Mouse (Mus musculus) cerebellum, adult 11-12 months (tissue): ENCODE measurements around the gene 1700019D03Rik.

Experiments
- DNase-seq: peaks from one replicate; pipeline ENCODE4 v3.0.0; 2022

1700019D03Rik gene

GRCm38 (mm10) chr1:53020079-53020478 is at the start of gene 1700019D03Rik:
1700019D03Rik (minus strand) TSS chr1:53020179.
- no peak for DNase-seq

DNA sequence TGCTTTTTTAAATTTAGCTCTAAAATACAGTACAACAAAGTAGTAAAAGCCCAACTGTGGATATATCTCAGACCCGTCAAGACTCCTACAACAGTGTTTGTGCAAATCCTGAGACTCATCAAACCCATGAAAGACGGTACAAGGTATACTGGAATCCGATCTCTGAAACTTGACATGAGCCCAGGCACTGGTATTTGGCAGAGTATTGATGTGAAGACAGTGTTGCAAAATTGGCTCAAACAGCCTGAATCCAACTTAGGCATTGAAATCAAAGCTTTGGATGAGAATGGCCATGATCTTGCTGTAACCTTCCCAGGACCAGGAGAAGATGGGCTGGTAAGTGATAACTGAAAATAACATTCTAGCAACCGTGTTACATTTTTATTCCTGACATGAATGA is 43.9 kb upstream of the 1700019D03Rik start:
- no peak for DNase-seq

DNA sequence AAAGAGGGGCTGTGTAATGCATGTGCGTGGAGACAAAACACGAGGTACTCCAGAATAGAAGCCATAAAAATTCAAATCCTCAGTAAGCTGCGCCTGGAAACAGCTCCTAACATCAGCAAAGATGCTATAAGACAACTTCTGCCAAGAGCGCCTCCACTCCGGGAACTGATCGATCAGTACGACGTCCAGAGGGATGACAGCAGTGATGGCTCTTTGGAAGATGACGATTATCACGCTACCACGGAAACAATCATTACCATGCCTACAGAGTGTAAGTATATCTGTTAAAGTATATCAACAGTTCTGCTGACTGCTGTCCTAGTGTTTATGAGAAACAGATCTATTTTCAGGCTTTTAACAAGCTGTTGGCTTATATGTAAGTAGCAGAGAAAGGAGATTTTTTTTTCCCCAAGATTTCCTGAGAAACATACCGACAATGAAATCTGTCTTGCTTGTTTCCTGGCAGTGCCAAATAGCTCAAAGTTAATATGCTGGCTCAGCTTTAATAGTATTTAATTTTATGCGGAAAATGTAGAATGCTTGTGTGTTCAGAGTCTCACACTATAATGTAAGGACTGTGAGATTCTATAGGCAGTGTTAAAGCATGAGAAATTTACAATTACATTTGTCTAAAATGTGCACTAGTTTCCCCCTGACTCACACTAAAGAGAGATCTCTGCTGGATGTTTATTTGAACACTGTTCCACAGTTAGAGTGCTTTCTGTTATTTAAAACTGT is 42.1 kb upstream of the 1700019D03Rik start:
- DNase-seq: no peak

- no peak for DNase-seq
These were observed 41.4 kb upstream of the 1700019D03Rik start, which contains the start of gene Mstn for GRCm38 (mm10) chr1:53061340-53061739. Mstn (plus strand) TSS chr1:53061640.

- DNase-seq: no peak
These were observed 40.5 kb upstream of the 1700019D03Rik start for GRCm38 (mm10) chr1:53060499-53060898.

- DNase-seq: no peak
These were observed 39.1 kb upstream of the 1700019D03Rik start for GRCm38 (mm10) chr1:53059106-53059505.

DNA sequence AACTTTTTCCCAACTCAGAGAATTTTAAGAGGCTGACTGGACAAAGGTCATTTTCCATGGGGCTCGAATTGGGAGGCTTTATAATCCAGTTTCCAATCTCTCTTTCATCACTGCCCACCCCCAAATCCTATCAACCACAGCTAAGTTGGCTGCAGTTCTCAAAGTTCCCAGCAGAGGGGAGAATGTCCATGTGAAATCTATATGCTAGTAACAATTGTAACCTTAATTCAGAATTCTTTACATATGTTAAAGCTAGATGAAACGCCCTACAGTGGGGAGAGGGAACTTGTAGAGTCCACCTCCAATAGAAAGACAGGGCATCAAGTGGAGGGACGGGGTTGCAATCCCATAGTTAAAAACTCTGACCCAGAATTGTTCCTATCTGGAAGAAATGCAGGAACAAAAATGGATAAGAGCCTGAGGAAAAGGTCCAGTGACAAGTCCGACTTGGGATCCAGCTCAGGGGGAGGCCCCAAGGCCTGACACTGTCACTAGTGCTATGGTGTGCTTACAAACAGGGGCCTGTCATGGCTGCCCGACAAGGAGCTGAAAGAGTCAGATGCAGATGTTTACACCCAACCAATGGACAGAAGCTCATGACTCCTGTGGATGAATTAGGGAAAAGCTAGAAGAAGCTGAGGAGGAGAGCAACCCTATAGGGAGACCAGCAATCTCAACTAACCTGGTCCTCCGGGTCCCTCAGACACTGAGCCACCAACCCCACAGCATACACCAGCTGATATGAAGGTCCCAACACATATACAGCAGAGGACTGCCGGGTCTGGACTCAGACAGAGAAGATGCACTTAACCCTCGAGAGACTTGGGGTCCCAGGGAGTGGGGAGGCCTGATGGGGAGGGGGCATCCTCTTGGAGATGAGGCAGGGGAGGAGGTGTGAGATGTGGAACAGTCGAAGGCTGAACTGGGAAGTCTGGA is 33.4 kb upstream of the 1700019D03Rik start:
- no peak for DNase-seq

GRCm38 (mm10) chr1:53049763-53050427 is 29.9 kb upstream of the 1700019D03Rik start:
- no peak for DNase-seq

DNA sequence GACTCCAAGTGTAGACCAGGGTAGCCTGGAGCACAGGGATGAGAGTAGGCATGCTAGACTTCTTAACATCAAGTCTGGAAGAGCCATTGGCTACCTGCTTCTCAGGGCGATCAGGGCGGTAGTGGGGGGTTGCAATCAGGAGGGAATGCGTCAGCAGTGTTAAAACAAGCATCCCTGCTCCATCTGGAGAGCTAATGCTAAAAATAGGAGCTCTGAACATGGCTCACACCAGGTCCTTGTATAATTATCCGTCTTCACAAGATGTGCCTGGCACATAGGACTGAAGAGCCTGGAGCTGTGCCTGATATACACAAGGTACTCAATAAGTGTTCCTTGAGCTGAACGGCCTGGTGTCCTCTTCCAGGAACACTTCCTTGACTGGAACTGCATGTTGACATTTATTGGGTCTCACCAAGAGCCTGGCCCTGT is 17.5 kb upstream of the 1700019D03Rik start:
- peak; percentile 63 for DNase-seq

- DNase-seq: no peak
These were observed 12.6 kb upstream of the 1700019D03Rik start for GRCm38 (mm10) chr1:53032550-53032949.

DNA sequence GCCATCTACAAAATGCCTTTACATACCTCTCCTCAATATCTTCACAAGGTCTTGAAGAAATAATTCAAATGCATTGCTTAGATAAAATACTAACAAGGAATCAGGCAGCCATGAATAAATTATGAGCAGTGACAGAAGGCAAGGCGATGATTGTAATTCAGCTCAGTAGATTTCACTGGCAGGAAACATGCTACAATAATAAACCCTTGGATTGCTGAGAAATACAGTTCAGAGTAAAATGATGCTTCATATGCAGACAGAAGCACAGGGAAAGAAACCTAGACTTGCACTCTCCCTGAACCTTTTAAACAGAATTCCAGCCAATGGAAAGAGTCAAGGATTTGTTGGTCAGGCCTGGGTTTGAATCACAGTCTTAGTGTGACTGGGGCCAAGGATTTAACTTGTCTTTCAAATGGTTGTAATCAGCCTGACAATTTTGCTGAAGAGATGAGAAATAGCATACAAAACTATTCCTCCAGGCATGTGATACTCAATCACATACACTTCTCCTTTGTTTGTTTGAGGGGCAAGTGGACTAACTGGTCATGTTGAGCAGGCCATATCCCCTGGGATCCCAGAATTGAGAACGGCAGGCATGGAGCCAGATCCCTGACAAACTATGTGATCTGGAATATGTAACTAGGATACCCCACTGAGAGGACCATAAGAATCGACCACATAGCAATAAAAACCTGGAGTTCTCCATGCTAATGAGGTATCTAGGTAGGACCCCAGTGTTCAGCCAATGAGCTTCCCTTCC is 1.1 kb downstream of the 1700019D03Rik start:
- no peak for DNase-seq

- DNase-seq: no peak
These were observed 4.4 kb downstream of the 1700019D03Rik start for GRCm38 (mm10) chr1:53015606-53016005.

DNA sequence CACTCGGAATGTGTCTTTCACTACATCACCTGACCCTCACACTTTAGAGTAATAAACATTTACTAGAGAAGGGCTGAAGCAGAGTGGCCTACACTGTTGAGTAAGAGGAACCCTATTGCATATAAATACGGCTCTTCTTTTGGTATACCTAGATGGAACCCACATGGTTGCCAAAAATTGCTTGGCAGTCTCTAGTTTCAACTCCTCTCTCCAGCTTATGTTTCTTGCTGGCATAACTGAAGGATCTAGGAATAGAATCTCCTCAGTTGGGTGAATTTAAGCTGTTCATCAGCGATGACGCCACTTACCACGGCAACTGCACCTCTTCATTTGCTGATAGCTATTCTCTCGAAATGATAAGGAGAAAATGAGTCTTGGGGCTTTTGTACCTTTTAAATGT is 5.3 kb downstream of the 1700019D03Rik start:
- no peak for DNase-seq

- peak; percentile 60 for DNase-seq
These were observed 33.3 kb downstream of the 1700019D03Rik start for GRCm38 (mm10) chr1:52986692-52987091.

DNA sequence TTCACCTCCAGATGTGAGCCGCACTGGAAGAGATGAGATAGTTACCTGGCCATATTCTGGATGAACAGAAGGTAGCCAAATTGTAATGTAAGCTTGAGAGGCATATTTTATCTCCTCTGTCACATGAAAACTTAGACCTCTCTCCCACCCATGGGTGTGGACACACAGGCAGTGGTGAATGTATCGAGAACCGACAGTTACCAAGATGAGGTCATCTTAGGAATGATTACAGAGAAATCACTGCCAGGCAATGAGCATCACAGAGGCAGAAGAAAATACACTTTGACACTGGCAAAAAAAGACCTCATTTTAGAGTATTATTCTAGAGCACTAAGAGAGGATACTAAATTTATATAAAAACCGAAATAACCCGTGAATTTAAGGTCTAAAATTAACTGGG is 46.8 kb downstream of the 1700019D03Rik start:
- no peak for DNase-seq

- DNase-seq: no peak
These were observed 48.0 kb downstream of the 1700019D03Rik start for GRCm38 (mm10) chr1:52971881-52972503.

GRCm38 (mm10) chr1:52964581-52964980 is 55.4 kb downstream of the 1700019D03Rik start:
- DNase-seq: no peak

GRCm38 (mm10) chr1:52963097-52963496 is 56.9 kb downstream of the 1700019D03Rik start:
- DNase-seq: no peak

DNA sequence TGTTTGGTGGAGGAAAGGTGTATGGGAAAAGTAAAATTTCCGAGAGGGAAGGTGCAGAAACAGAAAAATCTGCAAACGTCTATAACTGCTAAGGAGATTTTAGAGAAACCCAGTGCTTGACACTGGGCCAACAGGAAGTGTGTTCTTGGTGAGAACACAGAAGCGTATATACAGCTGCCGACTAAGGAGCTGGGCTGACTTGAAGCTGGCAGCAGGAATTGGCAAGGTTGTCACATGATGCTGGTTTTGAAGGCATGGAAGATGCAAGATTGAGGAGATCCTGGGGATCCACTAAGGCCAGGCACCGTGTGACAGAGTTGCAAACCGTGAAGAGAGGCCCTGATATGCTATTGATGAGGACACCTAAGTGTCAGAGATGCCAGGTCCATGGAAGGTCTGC is 59.8 kb downstream of the 1700019D03Rik start:
- no peak for DNase-seq

- no peak for DNase-seq
These were observed 63.2 kb downstream of the 1700019D03Rik start for GRCm38 (mm10) chr1:52956746-52957145.

DNA sequence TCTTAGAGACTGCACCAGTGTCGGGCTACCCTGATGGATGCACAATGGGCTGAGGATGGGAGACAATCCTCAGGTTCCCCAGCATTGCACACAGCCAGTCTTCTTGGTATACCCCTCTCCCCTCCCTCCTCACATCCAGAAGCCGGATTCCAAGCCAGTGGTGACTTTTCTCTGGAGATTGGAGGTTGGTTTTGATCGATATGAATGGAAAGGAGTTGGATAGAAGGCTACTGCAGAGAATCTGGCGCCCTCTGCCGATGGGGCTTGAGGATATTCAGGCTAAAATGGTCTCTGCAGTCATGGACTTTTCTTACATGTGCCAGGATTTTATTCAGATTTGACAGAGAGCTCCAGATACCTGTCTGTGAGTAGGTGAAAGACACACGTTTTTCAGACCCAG is 64.9 kb downstream of the 1700019D03Rik start:
- peak; percentile 39 for DNase-seq

DNA sequence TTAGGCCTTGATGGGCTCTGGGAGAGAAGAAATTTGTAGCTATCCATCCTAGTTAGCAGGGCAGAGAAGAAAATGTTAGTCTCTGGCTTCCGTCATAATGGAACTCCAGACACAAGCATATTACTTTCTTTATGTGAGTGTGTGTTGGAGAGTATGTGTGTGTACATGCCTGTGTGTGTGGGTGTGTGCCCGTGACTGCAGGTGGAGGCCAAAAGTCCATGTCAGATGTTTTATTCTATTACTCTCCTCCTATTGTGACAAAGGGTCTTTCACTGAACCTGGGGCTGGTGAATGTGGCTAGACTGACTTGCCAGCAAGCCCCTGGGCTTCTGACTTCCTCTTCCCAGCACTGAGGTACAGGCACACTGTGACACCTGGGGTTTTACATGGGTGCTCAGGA is 65.5 kb downstream of the 1700019D03Rik start:
- no peak for DNase-seq
